Mouse (Mus musculus) heart, postnatal 10 days (tissue): ENCODE data around the gene Myzap. TPM values are rescaled to one million over a fixed set of nuclear protein-coding genes. Genes with fewer than 3 reads are reported as not detected.
"Not testable (repeated sequence)": the region's sequence is repeated elsewhere in the genome, so short reads cannot be mapped to it uniquely, and the experiment has no call there.

ENCODE experiments used
- DNase-seq, 2 experiments: peaks; one replicate each; pipeline ENCODE4 v3.0.0; 2021
- intact Hi-C: fragments of 180-260 bp; cut with DNase I; formaldehyde crosslinking; loops from one replicate; pipeline ENCODE4 v1.15.1; 2025
- total RNA-seq, 2 experiments: library from RNA; stranded (reverse); gene quantifications; 2 replicates each; pipeline ENCODE4 v1.2.3; 2021

The Myzap gene
- total RNA-seq, 2 experiments from 2014 or later = 325 to 374 TPM

DNA sequence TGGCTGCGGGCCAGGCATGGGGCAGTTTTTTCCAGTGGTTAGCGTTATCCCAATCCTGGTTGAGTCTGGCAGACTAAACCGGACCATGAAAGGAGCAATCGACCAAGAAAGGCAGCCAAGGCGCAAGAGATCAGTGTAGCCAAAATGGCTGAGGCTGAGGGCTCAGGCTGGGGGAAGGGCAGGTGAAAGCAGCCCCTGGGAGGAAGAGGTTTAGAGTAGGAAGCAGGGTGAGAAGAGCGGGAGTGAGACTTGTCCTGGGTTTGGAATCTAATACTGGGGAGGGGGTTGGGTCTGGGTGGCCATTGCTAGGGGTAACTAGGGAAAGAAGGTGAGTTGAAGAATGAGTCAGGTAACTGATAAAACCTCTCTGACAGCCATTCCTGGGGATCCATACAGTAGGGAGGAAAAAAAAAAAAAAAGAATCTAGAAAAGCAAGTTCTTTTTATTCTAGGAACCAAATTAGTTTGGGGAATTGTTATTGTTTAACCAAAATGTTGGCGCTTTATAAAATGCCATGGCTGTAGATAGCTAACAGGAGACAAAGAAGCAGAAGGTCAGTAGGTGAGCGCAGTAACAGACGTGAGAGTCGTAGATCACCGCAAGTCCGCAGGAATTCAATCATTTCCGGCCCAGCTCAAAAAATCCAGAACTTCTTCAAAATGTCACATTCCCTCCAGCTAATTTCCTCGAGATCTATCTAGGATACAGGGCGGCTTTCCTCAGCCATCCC is 99.7 kb downstream of the Myzap start:
- DNase-seq = no peak

DNA sequence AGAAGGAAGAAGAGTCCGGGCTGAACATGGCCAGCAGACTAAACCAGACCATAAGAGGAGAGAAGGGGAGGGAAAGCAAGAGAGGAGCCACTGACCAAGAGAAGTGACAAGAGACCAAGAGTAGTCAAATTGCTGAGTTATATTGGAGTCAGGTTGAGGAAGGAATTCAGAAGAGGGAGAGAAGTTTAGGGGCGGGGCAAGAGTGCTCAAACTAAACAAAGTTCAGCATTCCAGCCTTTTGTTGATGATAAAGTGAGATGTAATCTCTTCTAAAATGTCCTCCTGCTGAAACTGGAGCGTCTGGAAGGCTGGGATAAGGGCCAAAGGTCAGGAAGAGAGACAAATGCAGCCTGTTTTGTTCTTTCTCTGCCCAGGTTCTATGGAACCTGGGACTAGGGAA is 102.1 kb downstream of the Myzap start:
- no peak for DNase-seq
- intact Hi-C loops = no loop called here

More for the DNA sequence above, 99.7 kb downstream of the Myzap start:
- intact Hi-C loops = no loop called here

DNA sequence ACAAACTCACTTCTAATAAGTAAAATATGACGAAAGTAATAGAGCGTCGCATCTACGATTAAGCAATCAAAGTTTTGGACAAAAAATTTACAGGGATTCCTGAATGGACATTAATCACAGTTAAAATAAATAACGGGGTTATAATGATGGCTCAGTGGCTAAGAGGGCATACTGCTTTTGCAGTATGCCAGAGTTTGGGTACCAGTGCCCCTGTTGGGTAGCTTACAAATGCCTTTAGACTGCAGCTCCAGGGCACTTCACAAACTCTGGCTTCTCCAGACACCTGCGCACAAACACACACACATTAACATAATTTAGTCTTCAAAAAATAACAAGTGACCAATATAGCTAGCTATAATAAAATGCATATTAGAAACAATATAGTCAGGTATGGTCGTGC is 106.0 kb downstream of the Myzap start:
- intact Hi-C loops = no loop called here
- DNase-seq = no peak

DNA sequence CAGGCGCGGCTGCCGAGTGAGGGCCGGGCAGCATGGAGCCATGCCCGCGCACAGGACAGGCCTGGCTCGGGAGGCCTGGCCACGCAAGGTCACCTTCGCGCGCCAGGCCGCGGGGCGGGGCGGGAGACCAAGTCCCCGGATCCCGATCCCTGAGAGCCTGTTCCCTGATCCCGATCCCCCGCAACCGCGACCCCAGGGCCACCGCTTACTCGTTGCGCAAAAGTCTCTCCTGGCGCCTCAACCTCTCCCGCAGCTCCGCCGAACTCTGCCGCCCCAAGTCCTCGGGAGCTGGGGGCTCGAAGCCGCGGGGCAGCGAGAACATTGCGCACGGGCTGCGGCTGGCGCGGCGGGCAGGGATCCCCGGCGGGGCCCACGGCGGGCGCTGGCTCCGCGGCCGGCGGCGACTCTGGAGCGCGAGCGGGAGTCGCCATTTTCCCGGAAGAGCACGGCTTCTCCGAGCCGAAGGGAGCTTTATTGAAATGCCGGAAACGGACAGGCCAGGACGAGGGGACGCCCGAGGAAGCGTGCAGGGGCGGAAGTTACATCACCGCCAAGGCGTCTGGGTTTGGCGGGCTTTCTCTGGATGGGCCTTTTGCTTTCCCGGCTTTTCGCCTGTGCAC is 106.6 kb downstream of the Myzap start, which contains the start of gene Polr2m:
Gene Polr2m (minus strand): TSS at position 461 of the 620 bp plus-strand sequence.
- intact Hi-C loops = no loop called here
- DNase-seq = peak; percentile 98

DNA sequence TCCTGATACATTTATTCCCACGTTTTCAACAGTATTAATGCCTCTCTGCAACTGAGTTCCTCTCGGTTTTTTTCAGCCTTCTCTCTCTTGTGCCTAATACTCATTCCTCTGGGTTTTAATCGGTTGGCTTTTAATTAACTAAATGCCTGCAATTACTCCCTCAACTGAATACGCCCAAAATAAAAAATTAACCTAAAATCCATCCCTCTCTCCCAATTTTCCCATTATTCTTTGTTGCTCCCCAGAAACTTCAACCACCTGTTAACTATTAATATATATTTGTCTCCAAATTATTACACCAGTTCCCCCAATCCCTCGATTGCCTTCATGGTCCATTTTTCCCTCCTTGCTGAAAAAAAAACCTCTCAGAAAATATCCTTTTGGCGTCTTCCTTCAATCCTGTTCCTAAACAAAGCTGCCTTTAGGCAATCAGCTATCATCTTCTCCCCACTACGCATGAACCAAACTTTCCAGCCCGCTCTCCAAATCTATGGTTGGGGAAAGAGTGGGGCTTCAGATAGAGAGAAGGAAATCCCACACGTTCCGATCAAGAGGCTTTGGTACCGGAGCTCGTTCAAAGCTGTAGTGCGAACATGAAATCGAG is 107.2 kb downstream of the Myzap start:
- intact Hi-C loops = loop anchor here (5.0 kb wide), 1 partner anchor 132 kb away; no protein-coding TSS in a partner anchor
- DNase-seq = no peak

DNA sequence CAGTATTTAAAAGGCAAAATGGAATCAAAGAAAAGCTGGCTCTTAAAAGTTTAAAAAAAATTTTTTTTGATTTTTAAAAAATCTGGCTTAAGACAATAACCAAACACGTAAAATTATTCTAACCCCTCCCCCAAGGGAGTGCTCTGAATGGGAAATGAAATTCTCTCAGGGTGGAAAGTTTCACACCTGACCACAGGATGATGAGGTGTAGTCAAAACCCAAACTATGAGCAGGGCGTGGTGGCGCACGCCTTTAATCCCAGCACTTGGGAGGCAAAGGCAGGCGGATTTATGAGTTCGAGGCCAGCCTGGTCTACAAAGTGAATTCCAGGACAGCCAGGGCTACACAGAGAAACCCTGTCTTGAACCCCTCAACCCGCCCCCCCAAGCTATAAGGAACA is 108.3 kb downstream of the Myzap start:
- intact Hi-C loops = loop anchor here (5.0 kb wide), 1 partner anchor 133 kb away; no protein-coding TSS in a partner anchor
- not testable (repeated sequence) for DNase-seq

DNA sequence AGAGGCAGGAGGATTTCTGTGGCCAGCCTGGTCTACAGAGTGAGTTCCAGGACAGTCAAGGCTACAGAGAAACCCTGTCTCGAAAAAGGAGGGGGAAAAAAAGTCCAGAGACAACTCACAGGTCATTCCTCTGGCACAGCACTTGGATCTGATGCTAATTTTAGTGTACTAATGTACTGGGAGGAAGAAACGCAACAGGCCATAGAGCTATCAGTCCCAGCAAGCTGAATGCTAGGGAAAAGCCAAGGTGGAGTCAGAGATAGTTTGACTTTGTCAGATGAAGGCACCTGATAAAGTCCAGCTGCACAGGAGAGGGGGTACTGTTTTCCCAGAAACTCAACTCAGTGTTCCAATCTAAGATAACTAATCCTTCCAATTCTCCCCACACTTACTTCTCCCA is 111.9 kb downstream of the Myzap start:
- intact Hi-C loops = loop anchor here (5.0 kb wide), 1 partner anchor 137 kb away; no protein-coding TSS in a partner anchor
- no peak for DNase-seq

DNA sequence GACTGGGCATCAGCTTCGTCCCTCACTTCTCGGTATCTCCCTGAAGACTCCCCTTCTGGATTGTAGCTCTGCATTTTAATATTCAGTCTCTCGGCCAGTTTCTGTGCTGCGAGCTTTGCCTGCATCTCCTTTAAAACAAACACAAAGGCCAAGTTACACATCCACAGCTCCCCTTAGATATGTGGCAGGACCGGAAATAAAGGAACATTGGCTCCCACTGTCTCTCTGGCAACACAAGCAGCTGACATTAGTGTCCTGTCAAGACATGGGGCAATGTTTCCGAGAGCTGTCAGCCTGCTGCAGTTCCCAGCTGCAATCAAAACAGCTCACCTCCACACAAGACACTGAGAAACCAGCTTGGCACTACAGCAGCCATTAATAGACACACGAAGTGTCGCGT is 112.7 kb downstream of the Myzap start:
- intact Hi-C loops = no loop called here
- no peak for DNase-seq

DNA sequence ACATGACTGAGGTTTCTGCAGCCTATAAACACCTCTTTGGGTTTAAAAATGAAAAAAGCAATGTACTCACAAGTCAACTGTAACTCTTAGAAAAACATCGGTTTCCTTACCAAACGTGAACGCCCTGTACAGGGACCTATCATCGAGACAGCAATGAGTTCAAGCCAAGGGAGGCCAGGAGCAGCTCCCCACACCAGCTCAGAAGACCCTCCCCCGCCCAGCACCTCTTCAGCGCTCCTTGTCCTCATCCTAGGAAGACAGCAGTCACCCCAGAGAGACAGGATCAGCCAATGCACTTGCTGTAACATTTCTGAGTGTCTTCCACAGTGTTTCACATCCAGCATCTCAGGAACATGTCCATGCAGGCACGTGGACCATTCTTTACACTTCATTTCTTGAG is 113.6 kb downstream of the Myzap start:
- DNase-seq = no peak
- intact Hi-C loops = no loop called here

DNA sequence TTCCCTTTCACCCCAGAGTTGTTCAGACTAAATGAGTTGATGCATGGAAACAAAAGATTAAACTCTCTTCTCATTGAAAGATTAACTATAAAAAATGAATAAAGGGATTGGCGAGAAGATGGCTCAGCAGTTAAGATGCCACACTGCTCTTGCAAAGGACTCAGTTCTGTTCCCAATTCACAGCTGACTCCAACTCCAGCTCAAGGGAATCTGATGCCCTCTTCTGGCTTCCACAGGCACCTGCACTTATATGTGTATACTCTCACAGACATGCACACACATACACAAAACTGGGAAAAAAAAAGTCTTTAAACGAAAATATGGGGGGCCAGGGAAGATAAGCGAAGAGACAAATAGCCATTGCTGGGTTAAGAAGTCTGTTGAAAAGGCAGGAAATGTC is 115.6 kb downstream of the Myzap start:
- no peak for DNase-seq
- intact Hi-C loops = no loop called here

DNA sequence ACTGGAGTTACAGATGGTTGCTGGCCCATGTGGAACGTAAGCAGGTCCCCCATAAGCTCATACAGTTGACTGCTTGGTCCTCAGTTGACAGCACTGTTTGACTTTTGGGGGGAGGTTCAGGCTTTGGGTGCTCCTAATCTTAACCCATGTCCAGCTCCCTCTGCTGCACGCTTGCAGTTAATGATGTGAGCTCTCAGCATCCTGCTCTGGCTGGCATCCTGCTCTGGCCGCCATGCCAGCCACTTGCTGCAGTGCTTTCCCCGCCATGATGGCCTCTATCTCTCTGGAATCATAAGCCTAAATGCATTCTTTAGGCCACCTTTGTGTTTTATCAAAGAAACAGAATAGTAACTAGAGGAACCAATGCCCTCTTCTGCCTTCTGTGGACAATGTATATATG is 116.6 kb downstream of the Myzap start:
- no peak for DNase-seq
- intact Hi-C loops = no loop called here

DNA sequence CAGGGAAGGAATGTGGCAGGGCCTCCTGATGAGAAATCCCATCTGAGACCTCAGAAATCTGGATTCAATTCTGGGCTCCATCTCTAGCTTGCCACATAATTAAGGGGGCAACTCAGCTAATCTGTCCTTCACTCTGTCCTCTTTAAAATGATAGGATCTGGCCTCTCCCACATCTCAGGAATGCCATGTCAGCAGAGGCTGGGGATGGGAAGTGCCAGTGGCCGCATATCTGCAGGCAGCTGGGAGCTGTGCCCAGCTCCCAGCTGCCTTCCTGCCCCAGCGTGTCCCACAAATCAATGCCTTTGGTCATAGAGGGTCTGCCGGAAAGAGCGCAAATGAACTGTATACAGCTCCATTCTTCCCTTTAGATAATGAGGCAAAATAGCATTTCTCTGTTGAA is 124.7 kb downstream of the Myzap start:
- no peak for DNase-seq
- intact Hi-C loops = no loop called here

DNA sequence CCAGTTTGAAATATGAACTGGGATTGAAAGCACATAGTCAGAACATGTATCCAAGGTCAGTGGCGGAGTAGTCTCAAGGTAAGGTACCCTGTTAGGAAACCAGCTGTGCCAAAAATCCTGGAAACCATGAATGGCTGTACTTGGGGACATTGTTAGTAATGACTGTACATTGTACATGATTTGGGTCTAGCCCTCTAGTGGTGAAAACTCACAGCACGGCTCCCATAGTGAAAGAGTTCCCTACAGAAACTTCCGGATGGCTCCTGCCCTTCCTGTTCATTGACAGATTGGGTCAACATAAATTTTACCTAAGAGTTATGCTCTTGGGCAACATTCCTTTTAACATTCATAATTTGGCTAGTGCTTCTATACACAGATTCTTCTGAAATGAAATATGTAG is 126.0 kb downstream of the Myzap start:
- peak; percentile 48 for DNase-seq
- intact Hi-C loops = no loop called here

DNA sequence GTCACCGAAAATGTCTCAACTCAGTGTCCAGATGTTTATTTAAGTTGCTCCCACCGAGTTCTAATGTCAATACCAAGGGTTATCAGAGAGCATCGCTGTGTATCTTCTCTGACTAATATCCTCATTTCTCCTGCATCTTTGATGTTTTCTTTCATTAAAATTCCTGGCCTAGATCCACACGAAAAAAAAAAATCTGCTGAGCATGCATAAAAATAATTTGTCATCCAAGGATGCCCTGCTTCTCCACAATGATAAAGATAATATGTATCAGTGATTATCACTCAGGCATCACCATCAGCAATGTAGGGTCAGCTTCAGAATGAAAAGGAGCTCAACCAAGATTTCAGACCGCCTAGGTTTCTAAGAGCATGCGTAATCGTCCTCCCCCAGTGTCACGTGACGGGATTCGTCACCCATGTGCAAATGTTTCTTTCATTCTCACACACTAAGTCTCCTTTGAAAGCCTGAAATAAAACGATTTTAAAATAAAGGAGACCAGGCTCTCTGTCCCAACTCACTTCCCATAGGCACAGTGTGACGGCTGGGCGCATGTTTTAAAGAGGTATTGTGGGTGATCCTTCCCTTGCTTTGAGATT is 129.0 kb downstream of the Myzap start:
- intact Hi-C loops = no loop called here
- DNase-seq = no peak

DNA sequence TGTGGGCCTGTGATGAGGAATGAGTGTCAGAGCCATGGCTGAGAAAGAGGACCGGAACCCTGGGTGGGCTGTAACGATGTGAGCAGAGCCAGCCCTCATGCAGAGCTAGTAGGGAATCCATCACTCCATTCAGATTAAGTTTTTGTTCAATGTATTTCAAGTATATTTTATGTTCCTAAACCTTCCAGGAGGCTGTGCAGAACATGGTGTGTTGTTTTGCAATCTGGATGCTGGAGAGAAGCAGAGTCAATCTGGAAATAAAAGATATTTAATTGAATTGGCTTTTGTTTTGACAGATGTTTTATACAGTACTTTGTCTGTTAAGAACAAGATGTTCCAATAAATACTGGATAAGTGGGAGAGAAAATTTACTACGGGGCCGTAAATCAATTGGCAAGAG is 135.4 kb downstream of the Myzap start:
- intact Hi-C loops = no loop called here
- no peak for DNase-seq

Other genes with a start within 250 kb of the Myzap start
- gene Polr2m, start 106.4 kb downstream of the Myzap start, total RNA-seq = 100 to 1,000 TPM; 261 to 290 TPM
- gene Cgnl1, start 179.2 kb upstream of the Myzap start, total RNA-seq = 10 to 100 TPM; 42.8 to 44.9 TPM